ENCODE assay signal across 8 mouse cellular contexts in the genomic region with DNA sequence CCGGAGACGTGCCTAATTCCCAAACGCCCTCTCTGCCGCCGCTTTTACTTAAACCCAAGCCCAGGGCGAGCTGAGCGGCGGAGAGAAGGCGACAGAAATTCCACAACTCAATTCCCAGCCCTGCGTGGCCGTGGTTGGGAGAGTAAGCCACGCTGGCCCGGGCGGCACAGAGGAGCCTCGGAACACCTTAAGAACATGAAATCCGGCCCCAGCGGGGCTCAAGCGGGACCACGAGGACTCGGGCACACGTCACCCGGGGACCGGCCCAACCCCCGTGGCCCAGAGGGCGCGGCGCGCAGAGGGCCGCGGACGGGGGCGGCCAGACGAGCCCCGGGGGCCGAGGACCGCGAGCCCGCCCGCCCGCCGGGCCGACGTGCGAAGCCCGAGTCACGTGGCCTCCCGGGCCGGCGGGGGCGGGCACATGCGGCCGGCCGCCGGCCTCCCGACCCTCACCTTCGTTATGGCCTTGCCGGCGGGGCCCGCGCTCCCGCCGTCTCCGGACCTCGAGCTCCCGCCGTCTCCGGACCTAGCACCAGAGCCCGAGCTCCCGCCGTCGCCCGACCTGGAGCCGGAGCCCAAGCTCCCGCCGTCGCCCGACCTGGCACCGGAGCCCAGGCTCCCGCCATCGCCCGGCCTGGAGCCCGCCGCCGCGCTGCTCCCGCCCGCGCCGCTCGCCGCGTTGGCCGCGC. TPM values are rescaled to one million over a fixed set of nuclear protein-coding genes. Genes with fewer than 3 reads are reported as not detected.
DNase-seq lines count a peak whose midpoint lies in the region; ATAC-seq and TF ChIP-seq lines count a peak whose summit lies in the region.

No protein-coding gene starts in this region.

- H3K27ac ChIP-seq in hindbrain, embryonic 13.5 days: peak overlapping the region; percentile 97
- peak overlapping the region; percentile 89 for H3K27ac ChIP-seq in left cerebral cortex, adult 2 months

- peak; percentile 25 for DNase-seq in ES-CJ7 (ENCODE audit: low read depth, low spot score)
- peak; percentile 40 for DNase-seq in c-Kit-positive CD71-positive TER-119-negative erythroid progenitor cells, embryonic 14.5 days (ENCODE audit: low read depth)
- DNase-seq in frontal cortex, postnatal 10 days (ENCODE audit: low spot score in 2 of 2): peak; percentile 40 to 57
- peak; percentile 53 to 60 for DNase-seq in left cerebral cortex, adult 2 months (ENCODE audit: extremely low spot score in 1 of 2, low spot score in 2 of 2)
- DNase-seq in lung, postnatal 36 days: peak; percentile 67
- DNase-seq in retina, postnatal 1 day: peak; percentile 66
- peak; percentile 51 to 55 for DNase-seq in urinary bladder, adult 18-20 months (ENCODE audit: low spot score in 2 of 2)

- peak overlapping the region; percentile 94 for H3K9ac ChIP-seq in hindbrain, embryonic 13.5 days

- H3K4me3 ChIP-seq in hindbrain, embryonic 13.5 days: peak overlapping the region; percentile 92
- H3K4me3 ChIP-seq in left cerebral cortex, adult 2 months: peak overlapping the region; percentile 90

- TF ChIP-seq CTCF in left cerebral cortex, adult 2 months (IDR thresholded peaks at IDR 0.05): no peak

- H3K9me3 ChIP-seq in hindbrain, embryonic 13.5 days: no peaks in the 10 kb centered on the region

- H3K36me3 ChIP-seq in hindbrain, embryonic 13.5 days: peaks cover 8% of the 10 kb centered on the region

- intact Hi-C loops in left cerebral cortex, adult 2 months (cut with DNase I): loop anchor here (5.0 to 10.0 kb wide), 4 partner anchors 57 to 640 kb away; a partner anchor contains a TSS

- H3K27me3 ChIP-seq in hindbrain, embryonic 13.5 days: no peaks in the 10 kb centered on the region

- ATAC-seq in hindbrain, embryonic 13.5 days (ENCODE audit: low FRiP score): peak; percentile 41

- WGBS in hindbrain, embryonic 13.5 days: 3% methylated on average over 64 of the region's 94 CpGs

- H3K4me1 ChIP-seq in hindbrain, embryonic 13.5 days (replicated peaks): peaks cover 29% of the 10 kb centered on the region

- peak overlapping the region; percentile 91 for H3K4me2 ChIP-seq in hindbrain, embryonic 13.5 days

RNA-seq across cellular contexts. Expression of a gene that starts 0.9 kb away (rescaled TPM):
- polyA plus RNA-seq in hindbrain, embryonic 13.5 days (2015; fragmentation: Nextera tagmentation; extraction: Ambion mirVana): 80.9 and 84.4 TPM in 2 replicates
- 10 to 100 TPM; 74.1 to 79.7 TPM for total RNA-seq in left cerebral cortex, adult 2 months (2021)

RNA-seq across cellular contexts. Expression of a gene that starts 59.7 kb away (rescaled TPM):
- 23.2 and 26.0 TPM in 2 replicates for polyA plus RNA-seq in hindbrain, embryonic 13.5 days (2015; fragmentation: Nextera tagmentation; extraction: Ambion mirVana)
- total RNA-seq in left cerebral cortex, adult 2 months (2021): 10 to 100 TPM; 20.0 to 23.1 TPM

RNA-seq across cellular contexts. Expression of a gene that starts 59.9 kb away (rescaled TPM):
- polyA plus RNA-seq in hindbrain, embryonic 13.5 days (2015; fragmentation: Nextera tagmentation; extraction: Ambion mirVana): 1.2 and 2.8 TPM in 2 replicates
- not detected for total RNA-seq in left cerebral cortex, adult 2 months (2021)

Comparison
In these comparisons a context has a peak if more than half of its experiments do, and no peak if none do; other contexts are left out.
1. Peak in every context shown above with its lines: DNase-seq, ATAC-seq, H3K4me3 ChIP-seq and H3K27ac ChIP-seq.